Comparison of ENCODE assay signal across 8 mouse cellular contexts in genomic region chr12:80437051-80437675, GRCm38 (mm10). TPM values are rescaled to one million over a fixed set of nuclear protein-coding genes. Genes with fewer than 3 reads are reported as not detected.
DNase-seq lines count a peak whose midpoint lies in the region; ATAC-seq and TF ChIP-seq lines count a peak whose summit lies in the region.

No protein-coding gene starts in this region.

- no peak for TF ChIP-seq CTCF in cerebellum, adult 2 months (IDR thresholded peaks at IDR 0.05; ENCODE audit: borderline replicate concordance, insufficient read depth, low read depth, low read length)
- TF ChIP-seq CTCF in testis, adult 2 months (IDR thresholded peaks at IDR 0.05; ENCODE audit: control insufficient read depth, insufficient read depth, insufficient replicate concordance, low read depth, low read length), result no peak

- TF ChIP-seq POLR2A in cerebellum, adult 2 months (IDR thresholded peaks at IDR 0.05; ENCODE audit: borderline replicate concordance, insufficient read depth, low read length), result no peak
- TF ChIP-seq POLR2A in testis, adult 2 months (IDR thresholded peaks at IDR 0.05; ENCODE audit: control insufficient read depth, low read depth, low read length), result no peak

- no peak for DNase-seq in cerebellum, adult 2 months
- no peak for DNase-seq in cerebellum, postnatal 25 days
- DNase-seq in testis, postnatal 10 days (ENCODE audit: low spot score), result no peak
- DNase-seq in yolk sac, embryonic 10.5 days (ENCODE audit: low spot score), result peak; percentile 27
- no peak for DNase-seq in adrenal gland, postnatal 14 days
- DNase-seq in spleen, postnatal 10 days (ENCODE audit: low spot score in 2 of 2), result no peak

- no peaks in the 10 kb centered on the region for H3K27me3 ChIP-seq in cerebellum, adult 2 months (ENCODE audit: control insufficient read depth, insufficient read depth, low read length)
- H3K27me3 ChIP-seq in testis, adult 2 months (ENCODE audit: control insufficient read depth, insufficient read depth, low read length), result no peaks in the 10 kb centered on the region
- no peaks in the 10 kb centered on the region for H3K27me3 ChIP-seq in limb, embryonic 15.5 days

- no peaks in the 10 kb centered on the region for H3K4me1 ChIP-seq in cerebellum, adult 2 months (ENCODE audit: control insufficient read depth, insufficient read depth, low read length)
- H3K4me1 ChIP-seq in testis, adult 2 months (ENCODE audit: control insufficient read depth, insufficient read depth, low read length), result peaks cover 3% of the 10 kb centered on the region
- peaks cover 15% of the 10 kb centered on the region; the same call in 1 of the 2 replicates for H3K4me1 ChIP-seq in limb, embryonic 15.5 days

- H3K4me2 ChIP-seq in limb, embryonic 15.5 days, result peak overlapping the region; percentile 77

- 58% methylated on average over 4 of the region's 4 CpGs for WGBS in cerebellum, adult 2 months
- WGBS in limb, embryonic 15.5 days, result 31% methylated on average over 4 of the region's 4 CpGs

- no peak for ATAC-seq in limb, embryonic 15.5 days (ENCODE audit: insufficient number of reproducible peaks, low FRiP score, low TSS enrichment, low read depth)

- no peak overlapping the region; the same call in 1 of the 2 replicates for H3K27ac ChIP-seq in cerebellum, adult 2 months (ENCODE audit: insufficient read depth, low read length)
- peak overlapping the region; percentile 94 for H3K27ac ChIP-seq in testis, adult 2 months (ENCODE audit: control insufficient read depth, insufficient read depth, low read depth, low read length)
- peak overlapping the region; percentile 96 for H3K27ac ChIP-seq in limb, embryonic 15.5 days

- H3K9me3 ChIP-seq in limb, embryonic 15.5 days, result no peaks in the 10 kb centered on the region

- peak overlapping the region; percentile 84 for H3K9ac ChIP-seq in limb, embryonic 15.5 days

- H3K4me3 ChIP-seq in cerebellum, adult 2 months (replicated peaks; ENCODE audit: insufficient read depth, low read depth, low read length), result peak overlapping the region; percentile 98
- peak overlapping the region; percentile 100 for H3K4me3 ChIP-seq in testis, adult 2 months (ENCODE audit: control insufficient read depth, low read depth, low read length)
- H3K4me3 ChIP-seq in limb, embryonic 15.5 days, result peak overlapping the region; percentile 85

- H3K36me3 ChIP-seq in testis, adult 2 months (ENCODE audit: control insufficient read depth, insufficient read depth, low read length), result no peaks in the 10 kb centered on the region
- H3K36me3 ChIP-seq in limb, embryonic 15.5 days, result no peaks in the 10 kb centered on the region

RNA-seq across cellular contexts. Expression of gene Dcaf5, which starts 0.8 kb away (rescaled TPM):
- 36.5 and 36.9 TPM in 2 replicates for polyA plus RNA-seq in cerebellum, adult 2 months (2012; rRNA removed)
- 97.1 and 102 TPM in 2 replicates for polyA plus RNA-seq in testis, adult 2 months (2012; rRNA removed)
- 12.6 and 15.4 TPM in 2 replicates for polyA plus RNA-seq in limb, embryonic 15.5 days (2015; fragmentation: Nextera tagmentation; extraction: Ambion mirVana)
- total RNA-seq in adrenal gland, postnatal 14 days (2021), result 27.2 and 32.9 TPM in 2 replicates

RNA-seq across cellular contexts. Expression of gene Exd2, which starts 25.7 kb away (rescaled TPM):
- polyA plus RNA-seq in cerebellum, adult 2 months (2012; rRNA removed), result 61.5 and 68.0 TPM in 2 replicates
- 19.0 and 24.2 TPM in 2 replicates for polyA plus RNA-seq in testis, adult 2 months (2012; rRNA removed)
- polyA plus RNA-seq in limb, embryonic 15.5 days (2015; fragmentation: Nextera tagmentation; extraction: Ambion mirVana), result 23.0 and 24.9 TPM in 2 replicates
- 18.1 and 21.5 TPM in 2 replicates for total RNA-seq in adrenal gland, postnatal 14 days (2021)
